Mouse (Mus musculus) liver, embryonic 11.5 days (tissue): ENCODE results near the gene Tec. TPM values are rescaled to one million over a fixed set of nuclear protein-coding genes. Genes with fewer than 3 reads are reported as not detected.

Experiments used
- ATAC-seq: fragments of 200-750 bp; cut with Nextera tagmentation; replicated peaks from 2 replicates; pipeline ENCODE4 v1.8.0; 2017; ENCODE audit warnings: moderate number of reproducible peaks, mild to moderate bottlenecking, moderate TSS enrichment, moderate library complexity; ENCODE audit not compliant: low FRiP score
- DNase-seq: peaks from one replicate; pipeline ENCODE4 v3.0.0-alpha.2; 2017; ENCODE audit warnings: low spot score
- H3K27ac ChIP-seq: fragments of 300-500 bp; sonication (generic); 2 replicates; pipeline ENCODE4 v1.5.1; 2014; ENCODE audit warnings: mild to moderate bottlenecking, low read depth, low read length, control low read depth
- H3K27me3 ChIP-seq: fragments of 300-500 bp; sonication (generic); replicated peaks from 2 replicates; pipeline ENCODE4 v1.6.1; 2014; ENCODE audit warnings: low read length, mixed read lengths; ENCODE audit not compliant: control insufficient read depth, insufficient read depth
- H3K36me3 ChIP-seq: fragments of 300-500 bp; sonication (generic); 2 replicates; pipeline ENCODE4 v1.6.1; 2014; ENCODE audit warnings: mild to moderate bottlenecking, low read length, moderate library complexity, mixed read lengths; ENCODE audit not compliant: control insufficient read depth, insufficient read depth
- H3K4me1 ChIP-seq: fragments of 300-500 bp; sonication (generic); replicated peaks from 2 replicates; pipeline ENCODE4 v1.6.1; 2014; ENCODE audit warnings: low read length, mixed read lengths; ENCODE audit not compliant: control insufficient read depth, insufficient read depth
- H3K4me2 ChIP-seq: fragments of 300-500 bp; sonication (generic); 2 replicates; pipeline ENCODE4 v1.6.1; 2014; ENCODE audit warnings: mild to moderate bottlenecking, control low read depth, moderate library complexity
- H3K4me3 ChIP-seq: fragments of 300-500 bp; sonication (generic); 2 replicates; pipeline ENCODE4 v1.5.1; 2014; ENCODE audit warnings: low read depth, low read length, control low read depth
- H3K9ac ChIP-seq: fragments of 300-500 bp; sonication (generic); 2 replicates; pipeline ENCODE4 v1.6.1; 2014; ENCODE audit warnings: low read depth, low read length, control low read depth
- H3K9me3 ChIP-seq: fragments of 300-500 bp; sonication (generic); 2 replicates; pipeline ENCODE4 v1.6.1; 2016; ENCODE audit warnings: low read length, inconsistent platforms, mixed read lengths; ENCODE audit not compliant: control insufficient read depth
- WGBS: fragments of 180-500 bp; shearing (Covaris S2); extraction: QIAGEN DNeasy Blood & Tissue Kit; methylation state at CpG from one replicate; pipeline ENCODE4 v1.1.7; 2014; 5-methylcytosine and 5-hydroxymethylcytosine counted together
- polyA plus RNA-seq: library from polyadenylated mRNA; unstranded; fragments of >200 nt; fragmentation: Nextera tagmentation; extraction: Ambion mirVana; gene quantifications from 2 replicates; pipeline ENCODE4 v1.2.1, GENCODE M21; 2014

Gene Tec
- polyA plus RNA-seq, 1 experiment from 2014 or later: 7.9 TPM

GRCm38 (mm10) chr5:72802851-72803250 is 65.4 kb downstream of the Tec start:
- Histone ChIP-seq H3K9me3 (no peaks in the 10 kb centered on the region), H3K27ac (no peak overlapping the region), H3K4me2 (no peak overlapping the region), H3K9ac (no peak overlapping the region), H3K4me3 (no peak overlapping the region), H3K36me3 (no peaks in the 10 kb centered on the region), H3K27me3 (no peaks in the 10 kb centered on the region), H3K4me1 (0 out of 2 replicates have a peak, but pooled peaks cover 2% of the 10 kb centered on the region)
- DNase-seq: no peak
- no peak for ATAC-seq
- 50% methylated on average over 5 of the region's 5 CpGs for WGBS

GRCm38 (mm10) chr5:72798563-72798962 is 69.7 kb downstream of the Tec start:
- Histone ChIP-seq H3K4me2 (no peak overlapping the region), H3K9me3 (no peaks in the 10 kb centered on the region), H3K4me3 (no peak overlapping the region), H3K36me3 (no peaks in the 10 kb centered on the region), H3K9ac (no peak overlapping the region), H3K4me1 (no peaks in the 10 kb centered on the region), H3K27ac (no peak overlapping the region), H3K27me3 (no peaks in the 10 kb centered on the region)
- DNase-seq: no peak
- no peak for ATAC-seq
- WGBS: 76% methylated on average over 4 of the region's 4 CpGs

- no peaks in the 10 kb centered on the region for H3K9me3 ChIP-seq
- H3K4me3 ChIP-seq: no peak overlapping the region
- peak overlapping the region; percentile 44; the same call in 1 of the 2 replicates for H3K9ac ChIP-seq
- DNase-seq: no peak
- no peaks in the 10 kb centered on the region for H3K4me1 ChIP-seq
- no peaks in the 10 kb centered on the region for H3K27me3 ChIP-seq
- WGBS: 36% methylated on average over 14 of the region's 14 CpGs
- peak overlapping the region; percentile 55 for H3K4me2 ChIP-seq
- no peak for ATAC-seq
- no peak overlapping the region; the same call in 1 of the 2 replicates for H3K27ac ChIP-seq
- H3K36me3 ChIP-seq: no peaks in the 10 kb centered on the region
Observed at GRCm38 (mm10) chr5:72796186-72796613, 72.1 kb downstream of the Tec start.

GRCm38 (mm10) chr5:72793309-72793850 is 74.9 kb downstream of the Tec start:
- no peaks in the 10 kb centered on the region for H3K4me1 ChIP-seq
- no peak overlapping the region for H3K4me2 ChIP-seq
- no peaks in the 10 kb centered on the region for H3K9me3 ChIP-seq
- no peak overlapping the region for H3K27ac ChIP-seq
- no peaks in the 10 kb centered on the region for H3K27me3 ChIP-seq
- no peaks in the 10 kb centered on the region for H3K36me3 ChIP-seq
- DNase-seq (no peak), ATAC-seq (no peak)
- WGBS: 70% methylated on average over 3 of the region's 3 CpGs
- no peak overlapping the region for H3K4me3 ChIP-seq
- H3K9ac ChIP-seq: no peak overlapping the region

- no peaks in the 10 kb centered on the region for H3K9me3 ChIP-seq
- no peak overlapping the region for H3K4me3 ChIP-seq
- no peaks in the 10 kb centered on the region for H3K27me3 ChIP-seq
- no peak overlapping the region for H3K4me2 ChIP-seq
- 9% methylated on average over 6 of the region's 6 CpGs for WGBS
- H3K36me3 ChIP-seq: no peaks in the 10 kb centered on the region
- no peak overlapping the region for H3K9ac ChIP-seq
- H3K4me1 ChIP-seq: no peaks in the 10 kb centered on the region
- H3K27ac ChIP-seq: no peak overlapping the region
- ATAC-seq: no peak
- no peak for DNase-seq
Observed at GRCm38 (mm10) chr5:72791789-72792188, 76.5 kb downstream of the Tec start.

GRCm38 (mm10) chr5:72791386-72791785 is 76.9 kb downstream of the Tec start:
- ATAC-seq: no peak
- Histone ChIP-seq H3K9me3 (no peaks in the 10 kb centered on the region), H3K27me3 (no peaks in the 10 kb centered on the region), H3K9ac (no peak overlapping the region), H3K27ac (no peak overlapping the region), H3K36me3 (no peaks in the 10 kb centered on the region), H3K4me1 (no peaks in the 10 kb centered on the region), H3K4me2 (no peak overlapping the region), H3K4me3 (no peak overlapping the region)
- DNase-seq: no peak
- WGBS: 50% methylated on average over 4 of the region's 4 CpGs

GRCm38 (mm10) chr5:72785451-72785850 is 82.8 kb downstream of the Tec start:
- 67% methylated on average over 4 of the region's 4 CpGs for WGBS
- no peaks in the 10 kb centered on the region for H3K27me3 ChIP-seq
- H3K9me3 ChIP-seq: no peaks in the 10 kb centered on the region
- no peaks in the 10 kb centered on the region for H3K4me1 ChIP-seq
- ATAC-seq (no peak), DNase-seq (no peak)
- no peak overlapping the region for H3K27ac ChIP-seq
- no peak overlapping the region for H3K4me3 ChIP-seq
- H3K36me3 ChIP-seq: no peaks in the 10 kb centered on the region
- no peak overlapping the region for H3K4me2 ChIP-seq
- H3K9ac ChIP-seq: no peak overlapping the region

- 82% methylated on average over 3 of the region's 3 CpGs for WGBS
- Histone ChIP-seq H3K36me3 (no peaks in the 10 kb centered on the region), H3K4me3 (no peak overlapping the region), H3K4me1 (no peaks in the 10 kb centered on the region), H3K27me3 (no peaks in the 10 kb centered on the region), H3K9me3 (no peaks in the 10 kb centered on the region), H3K4me2 (no peak overlapping the region), H3K9ac (no peak overlapping the region), H3K27ac (no peak overlapping the region)
- DNase-seq: no peak
- ATAC-seq: no peak
Observed at GRCm38 (mm10) chr5:72784719-72785118, 83.6 kb downstream of the Tec start.

GRCm38 (mm10) chr5:72783957-72784356 is 84.3 kb downstream of the Tec start:
- Histone ChIP-seq H3K9ac (no peak overlapping the region), H3K36me3 (no peaks in the 10 kb centered on the region), H3K4me1 (no peaks in the 10 kb centered on the region), H3K4me2 (no peak overlapping the region), H3K27ac (no peak overlapping the region), H3K27me3 (no peaks in the 10 kb centered on the region), H3K4me3 (no peak overlapping the region), H3K9me3 (no peaks in the 10 kb centered on the region)
- 72% methylated on average over 8 of the region's 8 CpGs for WGBS
- no peak for ATAC-seq
- DNase-seq: no peak
